Mouse (Mus musculus) liver, postnatal 0 days (tissue): ENCODE measurements around the gene Cand2.

ENCODE experiments used
- CTCF ChIP-seq: sonication (generic); IDR thresholded peaks from 2 replicates; pipeline ENCODE4 v1.5.1; 2016; ENCODE audit warnings: antibody characterized with exemption, low read depth
- EP300 ChIP-seq: IDR thresholded peaks from 2 replicates; pipeline ENCODE4 v1.6.1; 2016; ENCODE audit warnings: antibody characterized with exemption, low read depth, mild to moderate bottlenecking

DNA sequence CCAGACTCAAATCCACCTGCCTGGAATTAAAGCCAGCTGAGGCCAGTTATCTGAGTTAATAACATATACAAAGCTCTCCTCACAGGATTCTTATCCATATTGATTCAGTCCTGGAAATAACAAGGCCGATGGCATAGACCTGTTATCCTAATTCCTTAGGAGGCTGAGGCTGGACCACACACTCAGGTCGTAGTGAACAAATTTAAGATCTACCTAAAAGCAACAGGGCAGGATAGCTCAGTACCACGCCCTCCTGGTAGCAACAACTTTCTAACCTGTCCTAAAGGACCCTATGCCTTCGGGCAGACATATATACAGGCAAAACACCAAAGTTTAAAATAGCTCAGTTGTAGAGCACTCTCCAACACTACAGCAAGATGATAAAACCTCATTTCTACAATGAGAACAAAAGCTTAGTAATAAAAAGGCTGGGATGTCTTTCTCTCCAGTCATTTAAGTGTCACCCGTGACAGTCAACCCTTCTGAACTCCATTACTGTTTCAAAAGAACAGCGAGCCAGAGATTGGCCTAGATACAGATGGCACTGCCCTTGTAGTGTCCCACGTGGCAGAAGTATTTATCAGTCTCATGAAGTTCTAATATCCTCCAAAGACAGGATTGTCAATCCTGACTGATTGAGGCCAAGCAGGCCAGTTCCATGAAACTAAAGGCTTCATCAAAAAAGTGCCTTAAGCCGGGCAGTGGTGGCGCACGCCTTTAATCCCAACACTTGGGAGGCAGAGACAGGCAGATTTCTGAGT is 30.3 kb downstream of the Cand2 start:
- TF ChIP-seq CTCF (no peak), EP300 (no peak)
